Mouse (Mus musculus) MEL (cell line): Measurements from ENCODE around the gene Ceacam20. TPM values are rescaled to one million over a fixed set of nuclear protein-coding genes. Genes with fewer than 3 reads are reported as not detected.

ENCODE experiments used
- DNase-seq: peaks from one replicate; pipeline ENCODE4 v3.0.0; 2011; ENCODE audit warnings: low read depth, low spot score
- H3K27ac ChIP-seq: 2 replicates; pipeline ENCODE4 v1.5.1; 2012; ENCODE audit warnings: low read depth, mild to moderate bottlenecking, control low read depth, low read length, moderate library complexity; ENCODE audit not compliant: control insufficient read depth
- H3K27me3 ChIP-seq, 2 experiments: fragments of 150-350 bp in 1 of 2; sonication (generic) in 1 of 2; 2 replicates each; pipeline ENCODE4 v1.6.1; 2012; ENCODE audit warnings: low read length in 2 of 2, mild to moderate bottlenecking in 2 of 2, improper control_type of control experiment in 1 of 2, moderate library complexity in 1 of 2; ENCODE audit not compliant: insufficient read depth in 2 of 2, control insufficient read depth in 1 of 2
- H3K36me3 ChIP-seq, 2 experiments: 2 replicates each; pipeline ENCODE4 v1.6.1; 2012 to 2014; ENCODE audit warnings: low read length in 2 of 2, improper control_type of control experiment in 1 of 2, inconsistent platforms in 1 of 2, mild to moderate bottlenecking in 1 of 2; ENCODE audit not compliant: insufficient read depth in 2 of 2, control insufficient read depth in 1 of 2
- H3K4me1 ChIP-seq, 2 experiments: fragments of 150-350 bp in 1 of 2; sonication (generic) in 1 of 2; 2 replicates each; pipeline ENCODE4 v1.6.1; 2012; ENCODE audit warnings: low read length in 2 of 2, improper control_type of control experiment in 1 of 2, mild to moderate bottlenecking in 1 of 2; ENCODE audit not compliant: insufficient read depth in 2 of 2, control insufficient read depth in 1 of 2
- H3K4me3 ChIP-seq, 2 experiments: fragments of 150-350 bp in 1 of 2; sonication (generic) in 1 of 2; 2 replicates each; pipeline ENCODE4 v1.5.1; 2012; ENCODE audit warnings: low read depth in 2 of 2, low read length in 2 of 2, mild to moderate bottlenecking in 2 of 2, moderate library complexity in 2 of 2, control low read depth in 1 of 2, improper control_type of control experiment in 1 of 2; ENCODE audit not compliant: control insufficient read depth in 1 of 2, insufficient read depth in 1 of 2
- H3K79me2 ChIP-seq: 2 replicates; pipeline ENCODE4 v1.6.1; 2012; ENCODE audit warnings: mild to moderate bottlenecking, low read length, moderate library complexity; ENCODE audit not compliant: control insufficient read depth, poor library complexity, insufficient read depth
- H3K9ac ChIP-seq: 2 replicates; pipeline ENCODE4 v1.6.1; 2012; ENCODE audit warnings: low read depth, mild to moderate bottlenecking, control low read depth, low read length, moderate library complexity; ENCODE audit not compliant: control insufficient read depth, poor library complexity, severe bottlenecking
- H3K9me3 ChIP-seq: fragments of 150-350 bp; sonication (generic); replicated peaks from 2 replicates; pipeline ENCODE4 v1.6.1; 2012; ENCODE audit warnings: mild to moderate bottlenecking, low read length, improper control_type of control experiment, moderate library complexity; ENCODE audit not compliant: insufficient read depth
- CHD2 ChIP-seq: IDR thresholded peaks from 2 replicates; pipeline ENCODE4 v1.6.1; 2011; ENCODE audit warnings: low read length, improper control_type of control experiment
- CTCF ChIP-seq, 3 experiments: IDR thresholded peaks in 2 of 3; conservative IDR thresholded peaks in 1 of 3; 2 replicates each; pipeline ENCODE4 v1.5.1; 2011 to 2012; ENCODE audit warnings: low read length in 3 of 3, low read depth in 2 of 3, mild to moderate bottlenecking in 2 of 3, improper control_type of control experiment in 1 of 3, inconsistent platforms in 1 of 3, mixed read lengths in 1 of 3, moderate library complexity in 1 of 3; ENCODE audit not compliant: control insufficient read depth in 1 of 3, insufficient read depth in 1 of 3, poor library complexity in 1 of 3, severe bottlenecking in 1 of 3
- E2F4 ChIP-seq: IDR thresholded peaks from 2 replicates; pipeline ENCODE4 v1.6.1; 2011; ENCODE audit warnings: low read depth, low read length, improper control_type of control experiment, borderline replicate concordance
- ELF1 ChIP-seq: IDR thresholded peaks from 2 replicates; pipeline ENCODE4 v1.6.1; 2014; ENCODE audit warnings: low read depth, mild to moderate bottlenecking, inconsistent platforms, low read length, improper control_type of control experiment, moderate library complexity
- EP300 ChIP-seq, 2 experiments: IDR thresholded peaks; 2 replicates each; pipeline ENCODE4 v1.6.1; 2011; ENCODE audit warnings: improper control_type of control experiment in 2 of 2, low read length in 2 of 2, low read depth in 1 of 2, mild to moderate bottlenecking in 1 of 2
- ETS1 ChIP-seq: IDR thresholded peaks from 2 replicates; pipeline ENCODE4 v1.6.1; 2012; ENCODE audit warnings: low read depth, mild to moderate bottlenecking, inconsistent platforms, low read length, improper control_type of control experiment, moderate library complexity
- GABPA ChIP-seq: IDR thresholded peaks from 2 replicates; pipeline ENCODE4 v1.6.1; 2012; ENCODE audit warnings: low read depth, mild to moderate bottlenecking, inconsistent platforms, low read length, improper control_type of control experiment, moderate library complexity
- GATA1 ChIP-seq: IDR thresholded peaks from 2 replicates; pipeline ENCODE4 v1.6.1; 2011; ENCODE audit warnings: low read depth, low read length, improper control_type of control experiment
- KAT2A ChIP-seq: conservative IDR thresholded peaks from 2 replicates; pipeline ENCODE4 v1.6.1; 2012; ENCODE audit warnings: low read depth, low read length, improper control_type of control experiment, inconsistent platforms
- MAZ ChIP-seq: IDR thresholded peaks from 2 replicates; pipeline ENCODE4 v1.6.1; 2012; ENCODE audit warnings: low read depth, mild to moderate bottlenecking, inconsistent platforms, low read length, improper control_type of control experiment
- MXI1 ChIP-seq: IDR thresholded peaks from 2 replicates; pipeline ENCODE4 v1.6.1; 2011; ENCODE audit warnings: mild to moderate bottlenecking, low read depth, low read length, improper control_type of control experiment
- MYC ChIP-seq: IDR thresholded peaks from 2 replicates; pipeline ENCODE4 v1.6.1; 2011; ENCODE audit warnings: low read depth, mild to moderate bottlenecking, low read length, improper control_type of control experiment, moderate library complexity
- NELFE ChIP-seq: IDR thresholded peaks from 2 replicates; pipeline ENCODE4 v1.6.1; 2011; ENCODE audit warnings: low read depth, low read length, improper control_type of control experiment
- POLR2A ChIP-seq, 2 experiments: IDR thresholded peaks; 2 replicates each; pipeline ENCODE4 v1.6.1; 2011 to 2012; ENCODE audit warnings: low read length in 2 of 2, mild to moderate bottlenecking in 2 of 2, control low read depth in 1 of 2, improper control_type of control experiment in 1 of 2, low read depth in 1 of 2, moderate library complexity in 1 of 2; ENCODE audit not compliant: control insufficient read depth in 1 of 2, insufficient read depth in 1 of 2, poor library complexity in 1 of 2
- POLR2AphosphoS2 ChIP-seq: IDR thresholded peaks from 2 replicates; pipeline ENCODE4 v1.6.1; 2011; ENCODE audit warnings: low read length, improper control_type of control experiment
- POLR2AphosphoS5 ChIP-seq: IDR thresholded peaks from 2 replicates; pipeline ENCODE4 v1.6.1; 2012; ENCODE audit warnings: low read depth, borderline replicate concordance, mild to moderate bottlenecking, inconsistent platforms, low read length, moderate library complexity, mixed read lengths
- RCOR1 ChIP-seq: IDR thresholded peaks from 2 replicates; pipeline ENCODE4 v1.6.1; 2012; ENCODE audit warnings: low read depth, mild to moderate bottlenecking, inconsistent platforms, low read length, improper control_type of control experiment
- SIN3A ChIP-seq: IDR thresholded peaks from 2 replicates; pipeline ENCODE4 v1.6.1; 2012; ENCODE audit warnings: low read length, improper control_type of control experiment, inconsistent platforms
- SMC3 ChIP-seq: IDR thresholded peaks from 2 replicates; pipeline ENCODE4 v1.6.1; 2011; ENCODE audit warnings: low read depth, low read length, improper control_type of control experiment
- TAL1 ChIP-seq: IDR thresholded peaks from 2 replicates; pipeline ENCODE4 v1.6.1; 2012; ENCODE audit warnings: mild to moderate bottlenecking, inconsistent platforms, low read length, moderate library complexity, mixed read lengths
- TBP ChIP-seq: IDR thresholded peaks from 2 replicates; pipeline ENCODE4 v1.8.0; 2011; ENCODE audit warnings: low read depth, low read length, improper control_type of control experiment
- TCF12 ChIP-seq: IDR thresholded peaks from 2 replicates; pipeline ENCODE4 v1.6.1; 2014; ENCODE audit warnings: low read depth, mild to moderate bottlenecking, inconsistent platforms, low read length, improper control_type of control experiment, moderate library complexity
- UBTF ChIP-seq: IDR thresholded peaks from 2 replicates; pipeline ENCODE4 v1.6.1; 2012; ENCODE audit warnings: low read depth, mild to moderate bottlenecking, inconsistent platforms, low read length, improper control_type of control experiment, moderate library complexity, borderline replicate concordance; ENCODE audit not compliant: insufficient read depth
- USF2 ChIP-seq, 2 experiments: IDR thresholded peaks; 2 replicates each; pipeline ENCODE4 v1.6.1; 2011 to 2012; ENCODE audit warnings: improper control_type of control experiment in 2 of 2, low read length in 2 of 2, borderline replicate concordance in 1 of 2, inconsistent platforms in 1 of 2, low read depth in 1 of 2, mild to moderate bottlenecking in 1 of 2; ENCODE audit not compliant: insufficient read depth in 1 of 2
- ZC3H11A ChIP-seq: IDR thresholded peaks from 2 replicates; pipeline ENCODE4 v1.6.1; 2012; ENCODE audit warnings: low read depth, mild to moderate bottlenecking, inconsistent platforms, low read length, improper control_type of control experiment
- ZKSCAN1 ChIP-seq: IDR thresholded peaks from 2 replicates; pipeline ENCODE4 v1.6.1; 2012; ENCODE audit warnings: low read depth, mild to moderate bottlenecking, inconsistent platforms, low read length, improper control_type of control experiment, moderate library complexity
- ZMIZ1 ChIP-seq: IDR thresholded peaks from 2 replicates; pipeline ENCODE4 v1.6.1; 2012; ENCODE audit warnings: low read depth, mild to moderate bottlenecking, inconsistent platforms, low read length, improper control_type of control experiment, moderate library complexity
- ZNF384 ChIP-seq: IDR thresholded peaks from 2 replicates; pipeline ENCODE4 v1.6.1; 2012; ENCODE audit warnings: low read depth, mild to moderate bottlenecking, inconsistent platforms, low read length, improper control_type of control experiment
- polyA plus RNA-seq, 2 experiments: library from polyadenylated mRNA; stranded (reverse) in 1 of 2; unstranded in 1 of 2; fragments of >175 nt in 1 of 2; fragments of >200 nt in 1 of 2; gene quantifications; 2 replicates each; pipeline versions ENCODE4 v1.2.1 to v1.2.4; 2012; ENCODE audit warnings: low replicate concordance in 2 of 2, low read depth in 1 of 2; ENCODE audit not compliant: insufficient read length in 2 of 2, insufficient read depth in 1 of 2, missing spikeins in 1 of 2
- total RNA-seq: library from RNA; depleted of rRNA; stranded (reverse); fragments of 300-350 nt; gene quantifications from 2 replicates; pipeline ENCODE4 v1.2.3, GENCODE M21; 2012

The Ceacam20 gene
- total and polyA plus RNA-seq, 3 experiments = not detected

GRCm38 (mm10) chr7:19949996-19950395 is 15.2 kb upstream of the Ceacam20 start:
- Histone ChIP-seq H3K27me3 (no peaks in the 10 kb centered on the region), H3K9me3 (no peaks in the 10 kb centered on the region)
- TF ChIP-seq SMC3 (no peak), CTCF (IDR thresholded peaks at IDR 0.05 in 2 of 3, conservative IDR thresholded peaks at IDR 0.05 in 1 of 3; ENCODE audit: control insufficient read depth in 1 of 3, insufficient read depth in 1 of 3, low read depth in 2 of 3, low read length in 3 of 3, poor library complexity in 1 of 3, severe bottlenecking in 1 of 3) (no peak), ELF1 (no peak), POLR2AphosphoS2 (no peak), ZC3H11A (no peak), CHD2 (no peak), NELFE (no peak), POLR2A (IDR thresholded peaks at IDR 0.05; ENCODE audit: control insufficient read depth in 1 of 2, insufficient read depth in 1 of 2, low read depth in 1 of 2, low read length in 2 of 2, poor library complexity in 1 of 2) (no peak), POLR2AphosphoS5 (no peak), ZNF384 (no peak), MYC (no peak), KAT2A (no peak), E2F4 (no peak), ZKSCAN1 (no peak), SIN3A (no peak), MXI1 (no peak), MAZ (no peak), TAL1 (no peak), GATA1 (no peak), GABPA (no peak)
- TF ChIP-seq, all 39 proteins: peak for 0
- no peak overlapping the region for H3K4me3 ChIP-seq
- H3K9ac ChIP-seq = no peak overlapping the region
- no peak overlapping the region for H3K27ac ChIP-seq
- H3K79me2 ChIP-seq = no peaks in the 10 kb centered on the region
- no peak for DNase-seq
- no peaks in the 10 kb centered on the region for H3K36me3 ChIP-seq
- H3K4me1 ChIP-seq = no peaks in the 10 kb centered on the region

GRCm38 (mm10) chr7:19950589-19950988 is 14.6 kb upstream of the Ceacam20 start, which contains the start of gene Igsf23:
Igsf23 (minus strand) TSS chr7:19950756.
- H3K9ac ChIP-seq = no peak within 1 kb of the TSS

More at GRCm38 (mm10) chr7:19950589-19950988, 14.6 kb upstream of the Ceacam20 start, which contains the start of gene Igsf23:
- no peak within 1 kb of the TSS for H3K27ac ChIP-seq
- no peaks in the 10 kb centered on the region for H3K4me1 ChIP-seq
- TF ChIP-seq SIN3A = no peak
- TF ChIP-seq USF2 (IDR thresholded peaks at IDR 0.05; ENCODE audit: borderline replicate concordance in 1 of 2, insufficient read depth in 1 of 2, low read depth in 1 of 2, low read length in 2 of 2) = no peak
- TF ChIP-seq TCF12 = no peak
- TF ChIP-seq ZC3H11A = no peak
- TF ChIP-seq ETS1 = no peak
- no peak for TF ChIP-seq MAZ
- no peak for TF ChIP-seq GATA1
- TF ChIP-seq UBTF = no peak
- no peak for TF ChIP-seq EP300 (IDR thresholded peaks at IDR 0.05; ENCODE audit: low read depth in 1 of 2, low read length in 2 of 2)
- TF ChIP-seq RCOR1 = no peak
- no peak for TF ChIP-seq GABPA
- no peak for TF ChIP-seq TBP
- no peak for TF ChIP-seq ZMIZ1
- no peak for TF ChIP-seq TAL1
- no peak for DNase-seq
- H3K79me2 ChIP-seq = no peaks in the 10 kb centered on the region
- no peak within 1 kb of the TSS for H3K4me3 ChIP-seq
- no peaks in the 10 kb centered on the region for H3K36me3 ChIP-seq
- H3K27me3 ChIP-seq = no peaks in the 10 kb centered on the region
- H3K9me3 ChIP-seq = no peaks in the 10 kb centered on the region
